Mouse (Mus musculus): ENCODE results near the gene Lmtk2.
A peak's percentile ranks its signal among the peaks of the same experiment; 100 is the strongest.

Gene Lmtk2

DNA sequence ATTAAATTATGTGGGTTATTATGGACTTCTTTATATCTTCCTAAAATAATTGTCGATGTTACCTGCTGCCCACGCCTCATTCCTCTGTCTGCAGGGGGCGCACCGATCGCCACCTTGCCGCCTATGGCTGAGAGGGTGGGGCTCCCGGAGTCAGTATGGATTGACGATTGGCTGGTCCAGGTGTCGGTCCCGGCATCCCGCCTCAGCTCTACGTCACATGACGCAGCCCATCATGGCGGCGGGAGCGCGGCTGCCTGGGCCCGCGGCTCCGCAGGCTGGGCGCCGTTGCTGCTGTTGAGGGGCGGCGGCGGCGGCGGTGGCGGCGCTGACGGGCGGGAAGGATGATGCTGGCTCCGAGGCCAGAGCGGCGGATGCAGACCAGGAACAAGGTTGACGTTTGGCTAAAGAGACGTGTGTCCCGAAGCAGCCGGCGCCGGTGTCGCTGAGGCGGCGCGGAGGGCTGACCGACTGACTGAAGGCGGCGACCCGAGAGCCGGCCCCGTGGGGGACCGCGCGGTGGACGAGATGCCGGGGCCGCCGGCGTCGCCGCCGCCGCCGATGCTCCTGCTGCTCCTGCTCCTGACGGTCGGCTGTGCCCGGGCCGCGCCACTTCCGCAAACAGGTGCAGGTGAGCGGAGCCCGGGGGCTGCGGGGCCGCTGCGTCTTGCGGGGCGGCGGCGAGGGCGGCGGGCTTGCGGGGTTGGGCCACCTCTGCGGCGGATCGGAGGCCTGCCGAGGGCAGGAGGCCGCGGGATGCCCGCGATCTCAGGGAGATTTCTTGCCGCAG is at the start of gene Lmtk2:
Gene Lmtk2, plus strand, starts transcription at position 288 of the 787 bp plus-strand sequence.
- DNase-seq (ENCODE audit: low spot score in 2 of 2): peak; percentile 96 to 97

DNA sequence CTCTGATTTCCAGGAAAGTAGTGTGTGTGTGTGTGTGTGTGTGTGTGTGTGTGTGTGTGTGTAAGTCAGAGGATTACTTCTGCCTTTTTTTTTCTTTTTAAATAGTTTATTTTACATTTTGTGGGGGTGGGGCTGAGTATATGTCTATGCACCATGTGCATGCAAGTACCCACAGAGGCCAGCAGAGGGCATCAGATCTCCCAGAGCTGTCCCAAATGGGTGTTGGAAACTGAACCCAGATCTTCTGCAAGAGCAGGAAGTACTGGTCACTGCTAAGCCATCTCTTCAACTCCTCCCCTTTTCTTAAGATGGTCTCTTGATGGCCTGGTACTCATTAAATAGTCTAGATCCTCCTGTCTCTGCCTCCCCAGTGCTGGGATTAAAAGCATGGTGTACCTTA is 49.0 kb upstream of the Lmtk2 start:
- DNase-seq (ENCODE audit: low spot score in 2 of 2): no peak

DNA sequence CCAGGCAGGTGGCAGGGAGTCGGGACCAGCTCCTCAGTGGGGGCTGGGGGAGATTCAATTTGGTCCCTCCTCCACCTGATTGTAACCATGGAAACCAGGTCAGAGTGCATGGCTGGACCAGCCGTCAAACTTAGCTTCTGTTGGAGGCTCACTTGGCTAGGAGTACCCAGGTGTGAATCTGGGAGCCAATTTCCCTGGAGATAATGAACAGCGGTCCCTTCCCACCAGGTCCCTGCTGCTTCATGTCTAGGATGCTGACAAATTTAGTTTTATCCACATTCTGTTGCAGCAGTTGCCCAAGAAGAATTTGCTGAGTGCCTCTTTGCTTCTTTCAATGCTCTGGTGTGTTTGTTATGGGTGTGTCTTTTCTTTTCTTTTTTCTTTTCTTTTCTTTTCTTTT is 46.8 kb upstream of the Lmtk2 start:
- no peak for DNase-seq (ENCODE audit: low spot score in 2 of 2)

DNA sequence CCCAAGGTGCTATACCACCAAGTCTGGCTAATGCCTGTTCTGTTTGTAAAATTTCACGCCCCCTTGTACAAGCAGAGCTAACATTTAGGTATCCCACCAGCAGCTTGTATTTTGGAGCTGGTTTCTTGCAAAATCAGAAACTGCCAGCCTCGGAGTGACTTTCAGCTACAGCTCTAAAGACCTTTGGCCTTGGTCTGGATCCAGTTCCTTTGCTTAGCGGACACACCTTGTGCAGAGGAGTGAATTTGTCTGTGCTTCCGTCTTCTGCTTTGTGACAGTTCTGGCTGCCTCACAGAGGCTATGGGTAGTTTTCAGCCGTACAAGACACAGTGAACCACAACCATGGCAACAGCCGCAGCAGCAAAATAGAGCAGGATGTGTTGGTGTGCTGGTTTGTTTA is 45.9 kb upstream of the Lmtk2 start:
- DNase-seq (ENCODE audit: low spot score in 2 of 2): no peak

DNA sequence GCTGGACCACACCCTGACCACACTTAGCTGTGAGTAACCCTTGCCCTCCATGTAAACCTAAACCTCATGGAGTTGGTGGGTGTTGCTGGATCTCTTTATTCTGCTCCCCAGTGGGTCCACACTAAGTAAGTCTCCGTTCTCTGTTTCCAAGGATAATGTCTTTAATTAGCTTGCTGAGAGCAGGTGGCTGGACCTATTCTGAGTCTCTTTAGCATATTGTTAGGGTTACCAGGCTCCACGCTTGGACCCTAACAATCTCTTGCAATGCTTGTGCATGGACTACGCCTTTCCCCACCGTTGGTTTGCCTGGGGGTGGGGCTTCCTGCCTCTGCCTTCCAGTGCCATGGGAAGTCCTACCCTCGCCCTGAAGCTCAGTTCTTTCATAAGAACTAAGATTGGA is 36.1 kb upstream of the Lmtk2 start:
- no peak for DNase-seq (ENCODE audit: low spot score in 2 of 2)

DNA sequence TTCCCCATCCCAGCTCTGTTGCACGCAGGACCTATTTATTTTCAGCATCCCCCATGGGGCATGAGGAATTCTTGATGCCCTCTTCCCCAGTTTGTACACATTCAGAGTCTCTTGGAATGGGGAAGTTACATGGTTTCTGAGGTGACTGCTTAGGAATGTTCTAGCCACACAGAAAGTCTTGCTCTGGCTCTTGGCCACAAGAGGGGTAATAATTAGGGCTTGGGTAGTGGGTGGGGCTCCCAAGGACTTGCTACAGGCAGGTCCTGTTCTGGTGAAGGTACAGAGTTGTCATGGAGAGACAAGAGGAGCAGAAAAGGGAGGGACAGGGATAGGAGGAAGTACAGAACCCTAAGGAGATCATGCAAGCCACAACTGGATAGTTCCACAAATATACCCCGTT is 34.2 kb upstream of the Lmtk2 start:
- DNase-seq (ENCODE audit: low spot score in 2 of 2): no peak

DNA sequence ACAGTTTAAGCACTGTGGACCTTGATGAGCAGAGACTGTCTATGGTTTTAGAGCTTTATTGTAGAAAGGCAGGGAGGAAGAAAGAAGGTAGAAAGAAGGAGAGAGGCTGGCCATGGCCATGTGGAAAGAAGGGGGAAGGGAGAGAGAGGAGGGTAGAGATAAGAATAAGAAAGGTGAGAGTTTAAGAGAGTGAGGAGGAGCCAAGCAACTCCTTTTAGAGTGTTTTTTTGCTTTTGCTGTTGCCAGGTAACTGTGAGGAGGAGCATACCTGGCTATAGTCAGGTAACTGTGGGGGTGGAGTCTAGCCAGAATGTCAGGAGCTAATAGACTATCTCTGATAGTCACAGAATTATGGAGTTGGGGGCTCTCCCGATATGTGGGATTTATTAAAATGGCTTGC is 30.2 kb upstream of the Lmtk2 start:
- DNase-seq (ENCODE audit: low spot score in 2 of 2): no peak

DNA sequence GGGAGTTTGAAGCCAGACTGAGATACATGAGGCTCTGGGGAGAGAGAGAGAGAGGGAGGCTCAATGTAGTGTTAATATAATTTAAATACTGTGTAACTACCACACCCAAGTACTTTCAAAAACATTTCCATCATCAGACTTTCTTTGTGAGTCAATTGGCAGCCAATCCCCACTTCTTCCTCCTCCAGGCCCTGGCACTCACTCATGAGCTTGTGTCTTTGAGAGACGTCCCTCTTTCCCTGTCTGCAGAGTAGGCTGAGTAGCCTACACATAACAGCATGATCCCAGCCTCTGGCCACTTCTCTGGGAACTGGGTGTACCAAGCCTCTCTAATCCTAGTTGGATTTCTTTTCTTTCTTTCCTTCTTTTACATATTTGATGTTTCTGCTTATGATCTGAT is 29.0 kb upstream of the Lmtk2 start:
- DNase-seq (ENCODE audit: low spot score in 2 of 2): no peak

DNA sequence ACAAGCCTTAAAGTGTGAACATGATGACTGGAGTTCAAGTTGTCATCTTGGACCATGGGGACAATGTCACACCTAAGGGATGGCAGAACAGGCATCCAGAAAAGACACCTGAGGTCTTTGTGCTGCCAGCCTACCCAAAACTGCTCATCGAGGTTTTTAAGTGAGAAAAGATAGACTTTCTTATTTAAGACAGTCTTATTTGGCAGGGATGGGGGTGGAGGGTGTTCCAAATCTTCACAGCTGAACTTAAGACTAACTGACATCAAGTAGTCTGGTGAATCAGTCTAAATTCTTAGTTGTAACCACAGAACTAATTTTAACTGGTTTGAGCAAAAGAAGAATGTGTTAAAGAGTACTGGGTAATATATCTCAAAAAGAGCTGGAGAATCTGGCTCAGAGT is 22.7 kb upstream of the Lmtk2 start:
- DNase-seq (ENCODE audit: low spot score in 2 of 2): no peak

DNA sequence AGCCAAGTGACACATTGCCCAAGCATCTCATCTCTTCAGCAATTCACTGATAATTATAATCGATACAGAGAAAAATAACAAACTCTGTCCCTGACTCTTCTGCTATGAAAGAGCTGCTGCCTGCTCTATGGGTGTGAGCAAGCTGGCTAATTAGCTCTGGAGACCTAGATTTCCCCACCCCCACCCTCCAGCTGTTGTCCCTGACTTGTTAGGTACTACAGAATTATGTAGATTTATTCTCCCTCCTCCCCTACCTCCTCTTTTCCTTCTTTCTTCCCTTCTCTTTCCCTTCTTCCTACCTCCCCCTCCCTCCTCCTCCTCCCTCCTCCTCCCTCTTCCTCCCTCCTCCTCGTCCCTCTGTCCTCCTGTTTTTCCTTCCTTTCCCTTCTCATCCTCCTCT is 19.4 kb upstream of the Lmtk2 start:
- no peak for DNase-seq (ENCODE audit: low spot score in 2 of 2)

DNA sequence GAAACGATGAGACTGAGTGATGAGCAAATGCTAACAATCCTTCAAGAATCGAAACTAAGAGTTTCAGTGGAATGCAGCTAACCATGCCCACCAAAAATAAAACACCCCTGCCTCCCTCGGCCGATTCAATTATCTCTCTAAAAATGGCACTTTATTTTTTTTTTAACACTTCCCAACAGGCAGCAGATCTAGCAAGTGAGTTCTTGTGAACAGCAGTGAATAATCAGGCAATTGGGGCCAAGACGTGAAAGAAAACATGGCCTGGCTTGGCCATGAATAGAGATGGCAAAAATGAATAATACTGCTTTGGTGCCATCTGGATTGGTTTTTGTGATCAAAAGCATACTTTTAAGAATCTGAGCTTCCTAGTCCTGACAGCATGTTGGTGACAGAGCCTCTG is 18.2 kb upstream of the Lmtk2 start:
- DNase-seq (ENCODE audit: low spot score in 2 of 2): no peak

DNA sequence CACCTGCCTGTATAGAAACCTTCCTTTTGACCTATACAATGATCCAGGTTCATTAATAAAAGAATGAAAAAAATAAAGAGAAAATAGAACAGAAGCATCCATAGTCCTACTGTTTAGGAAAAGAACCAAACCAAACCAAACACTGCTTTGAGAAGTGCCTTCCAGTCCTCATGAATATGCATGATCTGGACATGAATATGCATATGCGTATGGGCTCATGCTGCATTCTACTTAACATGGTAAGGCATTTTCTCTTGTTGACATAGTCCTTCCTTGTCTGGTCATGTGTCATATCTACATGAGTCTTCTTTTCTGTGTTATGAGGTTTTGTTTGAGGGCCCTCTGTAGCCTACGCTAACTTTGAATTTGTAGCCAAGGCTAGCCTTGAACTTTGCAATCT is 16.7 kb upstream of the Lmtk2 start:
- no peak for DNase-seq (ENCODE audit: low spot score in 2 of 2)

DNA sequence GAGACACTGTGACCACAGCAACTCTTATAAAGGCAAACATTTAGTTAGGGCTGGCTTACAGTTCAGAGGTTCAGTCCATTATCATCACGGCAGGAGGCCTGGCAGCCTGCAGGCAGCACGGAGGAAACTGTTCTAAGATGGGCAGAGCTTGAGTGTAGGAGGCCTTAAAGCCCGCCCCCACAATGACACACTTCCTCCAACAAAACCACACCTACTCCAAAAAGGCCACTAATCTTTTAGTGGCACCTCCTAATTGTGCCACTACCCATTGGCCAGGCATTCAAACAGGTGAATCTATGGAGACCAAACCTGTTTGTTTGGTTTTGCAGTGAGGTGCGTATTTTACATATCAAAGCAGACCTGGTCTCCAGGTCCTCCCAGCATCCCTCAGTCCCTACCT is 16.0 kb upstream of the Lmtk2 start:
- DNase-seq (ENCODE audit: low spot score in 2 of 2): no peak

DNA sequence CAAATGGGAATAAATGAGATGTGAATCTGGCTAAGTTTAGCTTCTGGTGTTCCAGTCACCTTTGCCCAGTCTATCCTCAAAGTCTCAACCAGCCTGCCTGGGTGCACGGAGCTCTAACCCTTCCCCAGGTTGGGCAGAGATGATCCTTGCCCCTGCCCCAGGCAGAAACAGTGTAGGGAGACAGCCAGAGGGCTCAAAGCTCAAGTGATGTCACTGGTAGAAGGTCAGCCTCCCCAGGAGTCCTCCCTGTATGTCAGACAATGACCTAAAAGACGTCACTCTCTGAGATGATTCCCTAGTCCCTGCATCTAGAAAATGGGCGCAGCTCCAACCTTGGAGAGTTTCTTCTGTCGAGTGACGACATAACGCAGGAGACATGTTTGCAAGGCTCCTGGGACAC is 14.5 kb upstream of the Lmtk2 start:
- DNase-seq (ENCODE audit: low spot score in 2 of 2): no peak

DNA sequence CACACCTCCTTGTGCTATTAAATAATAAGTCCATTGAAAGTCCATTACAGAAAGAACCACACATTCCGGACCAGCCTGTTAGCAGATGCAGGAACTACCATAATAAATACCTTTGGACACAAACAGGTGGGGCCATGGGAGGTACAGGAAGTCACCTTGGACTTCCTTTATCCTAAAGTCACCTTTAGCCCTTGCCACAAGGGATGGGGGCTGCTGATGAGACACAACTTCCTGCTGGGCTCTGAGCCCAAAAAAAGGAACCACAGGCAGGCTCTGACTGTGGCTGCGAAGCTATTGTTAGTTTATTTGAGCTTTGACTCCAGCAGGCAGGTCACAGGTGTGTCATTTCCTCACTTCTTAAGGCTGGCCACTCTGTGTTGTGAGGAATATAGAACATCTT is 13.7 kb upstream of the Lmtk2 start:
- no peak for DNase-seq (ENCODE audit: low spot score in 2 of 2)

DNA sequence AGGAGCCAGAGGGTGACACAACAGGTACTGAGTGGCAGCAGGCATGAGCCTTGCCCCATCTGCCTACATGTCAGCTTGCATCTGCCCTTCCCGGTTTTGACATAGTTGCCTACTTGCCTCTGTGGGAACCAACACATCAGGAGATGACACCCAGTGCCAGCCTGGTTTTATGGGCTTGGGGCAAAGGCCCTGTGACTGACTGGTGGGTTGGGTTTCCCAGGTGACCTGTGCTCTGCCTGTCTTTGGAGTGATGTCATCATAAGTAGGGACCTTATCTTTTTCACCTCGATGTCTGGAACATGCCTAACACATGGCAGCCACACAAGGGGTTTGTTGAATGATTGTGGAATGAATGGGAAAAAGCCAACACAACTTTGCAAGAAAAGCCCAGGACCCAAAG is 11.9 kb upstream of the Lmtk2 start:
- no peak for DNase-seq (ENCODE audit: low spot score in 2 of 2)

DNA sequence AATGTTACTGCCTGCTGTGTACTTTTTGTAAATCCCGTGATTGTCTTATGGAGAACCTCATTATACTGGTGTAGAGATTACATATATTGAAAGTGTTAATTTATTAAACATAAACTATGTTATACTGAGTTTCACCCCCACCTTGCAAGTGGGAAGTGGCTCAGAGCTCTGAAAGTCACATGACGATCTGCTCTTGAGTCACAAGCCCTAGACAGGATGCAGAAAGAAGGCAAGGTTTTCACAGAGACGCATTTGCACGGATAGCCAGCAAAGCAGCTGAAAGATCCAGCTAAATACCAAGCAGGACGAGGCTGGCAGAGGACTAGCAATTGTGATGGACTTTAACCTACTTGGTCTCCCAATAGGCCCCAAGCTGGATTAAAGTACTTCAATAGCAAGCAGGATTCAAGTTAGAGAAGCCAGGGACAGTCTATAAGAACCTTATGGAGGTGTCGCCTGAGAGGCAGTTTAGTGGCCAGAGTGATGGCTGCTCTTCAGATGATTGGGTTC is 4.7 kb upstream of the Lmtk2 start:
- no peak for DNase-seq (ENCODE audit: low spot score in 2 of 2)

DNA sequence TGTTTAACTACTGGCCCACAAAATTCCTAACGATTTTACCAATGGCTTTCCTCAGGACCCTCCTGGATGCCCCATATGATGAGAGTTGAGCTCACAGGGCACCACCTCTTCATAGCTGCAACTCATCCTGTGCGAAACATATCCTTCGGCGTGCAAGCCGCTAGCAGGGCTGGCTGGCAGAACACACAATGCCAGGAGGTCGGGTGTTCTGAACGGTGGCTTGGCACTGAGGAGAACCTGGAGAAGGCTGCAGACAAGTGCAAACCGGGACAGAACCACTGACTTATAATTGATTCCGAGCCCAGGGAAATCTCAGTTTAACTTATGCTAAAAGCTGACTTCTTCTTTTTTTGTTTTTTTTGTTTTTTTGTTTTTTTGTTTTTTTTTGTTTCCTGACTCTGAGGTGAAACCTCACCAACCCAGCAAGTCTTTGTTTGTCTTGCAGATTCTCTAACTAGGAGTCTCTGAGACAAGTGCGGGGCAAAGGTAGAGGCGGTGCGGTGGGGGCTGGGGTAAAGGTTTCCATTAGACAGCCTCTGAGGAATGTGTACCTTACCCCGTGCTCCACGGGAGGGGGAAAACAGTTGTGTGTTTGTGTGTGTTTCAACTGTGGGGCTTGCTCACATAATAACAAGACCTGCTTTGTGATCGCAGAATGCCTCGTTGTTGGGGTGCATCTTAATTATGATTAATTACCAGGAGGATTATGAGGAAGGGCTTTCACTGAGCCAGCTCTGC is 2.2 kb upstream of the Lmtk2 start:
- DNase-seq (ENCODE audit: low spot score in 2 of 2): no peak

DNA sequence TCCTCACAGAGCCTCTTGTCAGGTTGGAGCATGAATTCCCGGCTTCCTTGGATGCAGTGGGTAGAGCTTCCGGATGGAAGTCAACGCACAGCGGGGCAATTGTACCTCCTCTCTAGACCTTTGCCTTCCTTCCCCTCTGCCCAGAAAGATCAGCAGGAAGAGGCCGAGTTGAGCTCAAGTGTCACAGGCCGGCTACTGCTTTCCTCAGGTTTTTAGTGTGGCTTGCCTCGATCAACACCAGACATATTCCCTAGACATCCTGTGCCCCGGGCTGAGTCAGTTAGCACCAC is 1.7 kb upstream of the Lmtk2 start:
- DNase-seq (ENCODE audit: low spot score in 2 of 2): no peak

DNA sequence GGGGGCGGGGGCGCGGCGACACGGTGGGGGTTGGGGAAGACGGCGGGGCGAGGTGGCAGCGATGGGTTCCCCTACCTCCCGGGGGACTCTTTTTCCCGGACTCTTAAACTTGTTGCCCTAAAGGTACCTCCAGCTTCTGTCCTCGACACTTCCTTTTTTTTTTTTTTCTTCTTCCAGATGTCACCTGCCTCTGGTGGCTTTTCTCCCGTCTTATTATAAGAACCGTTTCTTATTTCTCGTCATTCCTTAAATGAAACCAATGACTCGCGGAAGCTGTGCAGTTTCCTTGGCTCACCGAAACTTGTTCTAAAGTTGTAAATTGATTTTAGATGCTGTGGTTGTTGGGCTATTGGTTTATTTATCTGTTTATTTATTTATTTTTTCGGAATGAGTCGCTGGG is 712 bp downstream of the Lmtk2 start:
- no peak for DNase-seq (ENCODE audit: low spot score in 2 of 2)

DNA sequence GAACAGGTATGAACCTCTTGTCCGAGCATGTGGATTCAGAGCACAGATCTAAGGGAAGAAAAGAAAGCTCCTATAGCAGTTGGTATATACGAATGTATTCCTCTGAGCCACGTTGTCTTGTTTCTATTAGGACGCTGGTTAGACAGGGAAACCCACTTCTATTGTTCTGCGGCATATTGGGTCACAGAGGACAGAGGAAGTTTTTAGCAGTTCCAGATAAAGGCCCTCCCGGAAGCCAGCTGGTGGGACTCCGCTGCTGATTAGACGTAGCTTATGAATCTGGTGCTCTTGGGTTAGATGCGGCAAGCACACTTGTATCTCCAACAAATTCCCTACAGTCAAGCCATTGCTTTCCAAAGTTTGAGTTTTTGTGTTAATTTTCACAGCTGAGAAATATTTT is 4.8 kb downstream of the Lmtk2 start:
- no peak for DNase-seq (ENCODE audit: low spot score in 2 of 2)

DNA sequence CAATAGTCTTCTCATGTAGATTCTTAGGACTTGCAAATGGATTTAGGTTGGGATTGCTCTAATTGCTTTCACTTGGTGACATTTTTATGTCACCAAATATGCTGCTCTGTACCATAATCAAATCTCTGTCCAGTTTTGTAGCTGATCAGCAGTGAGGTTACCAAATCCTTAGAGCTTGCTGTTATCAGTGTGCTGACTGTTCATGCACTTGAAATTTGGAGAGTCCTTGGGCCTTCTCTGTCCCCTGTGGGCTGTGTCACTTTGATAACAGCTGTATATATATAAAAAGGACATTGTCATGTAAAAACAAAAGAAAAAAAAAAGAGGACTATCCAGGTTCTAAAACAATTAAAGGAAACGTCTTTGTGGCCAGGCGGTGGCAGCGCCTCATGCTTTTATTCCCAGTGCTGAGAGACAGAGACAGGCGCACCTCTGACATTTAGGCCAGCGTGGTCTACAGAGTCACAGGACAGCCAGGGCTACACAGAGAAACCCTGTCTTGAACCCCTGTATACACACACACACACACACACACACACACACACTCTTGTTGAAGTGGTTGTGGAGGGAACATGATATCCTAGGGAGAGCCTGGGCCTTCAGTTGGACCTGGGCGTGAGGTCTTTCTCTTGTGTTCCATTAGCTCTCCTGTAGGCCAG is 5.4 kb downstream of the Lmtk2 start:
- DNase-seq (ENCODE audit: low spot score in 2 of 2): no peak

DNA sequence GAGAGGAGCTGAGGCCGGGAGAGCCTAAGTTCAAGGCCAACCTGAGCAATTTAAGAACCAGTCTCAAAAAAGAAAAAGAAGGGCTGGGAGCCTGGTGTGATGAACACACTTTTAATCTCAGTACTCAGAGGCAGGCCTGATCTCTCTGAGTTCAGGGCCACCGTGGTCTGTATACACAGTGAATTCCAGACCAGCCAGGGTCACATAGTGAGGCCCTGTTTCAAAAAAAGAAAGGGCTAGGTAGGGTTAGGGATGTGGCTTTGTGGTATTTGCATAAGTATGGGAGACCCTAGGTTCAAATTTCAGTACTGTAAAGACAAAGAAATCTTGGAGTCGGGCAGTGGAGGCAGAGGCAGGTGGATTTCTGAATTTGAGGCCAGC is 5.9 kb downstream of the Lmtk2 start:
- DNase-seq (ENCODE audit: low spot score in 2 of 2): no peak
